Mouse (Mus musculus) left cerebral cortex, postnatal 36 days (tissue): ENCODE measurements at regions not wholly inside any gene's neighbourhood (a gene's known extent, or its start where the extent isn't known, plus 50 kb on each side); places are given as distances from the start of the nearest gene placed in this dataset.
A peak's percentile ranks its signal among the peaks of the same experiment; 100 is the strongest.

Experiments used
- DNase-seq, 2 experiments: peaks; one replicate each; pipeline ENCODE4 v3.0.0; 2021 to 2022; ENCODE audit warnings: low spot score in 2 of 2, mixed read lengths in 1 of 2
- intact Hi-C: fragments of 180-260 bp; cut with DNase I; formaldehyde crosslinking; loops from one replicate; pipeline ENCODE4 v1.15.1; 2025

- no peak for DNase-seq
- intact Hi-C loops, result no loop called here
Observed at GRCm38 (mm10) chr15:17715584-17715983, 987.0 kb downstream of the Cdh9 start.

- DNase-seq, result no peak
- intact Hi-C loops, result no loop called here
Observed at GRCm38 (mm10) chr15:17730651-17731050, 1002.1 kb downstream of the Cdh9 start.

- intact Hi-C loops, result no loop called here
- DNase-seq, result no peak
Observed at GRCm38 (mm10) chr15:17770225-17770677, 1041.7 kb downstream of the Cdh9 start.

- intact Hi-C loops, result no loop called here
- DNase-seq, result no peak
Observed at GRCm38 (mm10) chr15:17779788-17780187, 1039.0 kb upstream of the Cdh10 start.

GRCm38 (mm10) chr15:17783368-17783767, 1035.4 kb upstream of the Cdh10 start:
- intact Hi-C loops, result no loop called here
- DNase-seq, result no peak

GRCm38 (mm10) chr15:17797516-17797915, 1021.2 kb upstream of the Cdh10 start:
- no peak for DNase-seq
- intact Hi-C loops, result no loop called here

- DNase-seq, result peak in 1 of 2 experiments; percentile 3
- intact Hi-C loops, result no loop called here
Observed at GRCm38 (mm10) chr15:17801424-17801823, 1017.3 kb upstream of the Cdh10 start.

GRCm38 (mm10) chr15:17803107-17803506, 1015.6 kb upstream of the Cdh10 start:
- intact Hi-C loops, result no loop called here
- peak in 1 of 2 experiments; percentile 4 for DNase-seq

GRCm38 (mm10) chr15:17830376-17830775, 988.4 kb upstream of the Cdh10 start:
- intact Hi-C loops, result no loop called here
- no peak for DNase-seq

GRCm38 (mm10) chr15:17831987-17832386, 986.8 kb upstream of the Cdh10 start:
- DNase-seq, result no peak
- intact Hi-C loops, result no loop called here

GRCm38 (mm10) chr15:17880168-17880567, 938.6 kb upstream of the Cdh10 start:
- no peak for DNase-seq
- intact Hi-C loops, result no loop called here

GRCm38 (mm10) chr15:17889309-17889708, 929.4 kb upstream of the Cdh10 start:
- peak; percentile 13 to 24 for DNase-seq
- intact Hi-C loops, result no loop called here

GRCm38 (mm10) chr15:17900026-17900425, 918.7 kb upstream of the Cdh10 start:
- intact Hi-C loops, result no loop called here
- DNase-seq, result no peak

- intact Hi-C loops, result no loop called here
- DNase-seq, result no peak
Observed at GRCm38 (mm10) chr15:17912241-17912640, 906.5 kb upstream of the Cdh10 start.

GRCm38 (mm10) chr15:17932573-17932972, 886.2 kb upstream of the Cdh10 start:
- DNase-seq, result no peak
- intact Hi-C loops, result no loop called here

GRCm38 (mm10) chr15:17933875-17934274, 884.9 kb upstream of the Cdh10 start:
- DNase-seq, result no peak
- intact Hi-C loops, result no loop called here

GRCm38 (mm10) chr15:17935473-17935872, 883.3 kb upstream of the Cdh10 start:
- no peak for DNase-seq
- intact Hi-C loops, result no loop called here

GRCm38 (mm10) chr15:17962778-17963177, 856.0 kb upstream of the Cdh10 start:
- DNase-seq, result no peak
- intact Hi-C loops, result no loop called here

GRCm38 (mm10) chr15:17963240-17964209, 855.2 kb upstream of the Cdh10 start:
- DNase-seq, result no peak
- intact Hi-C loops, result no loop called here

GRCm38 (mm10) chr15:17987763-17988162, 831.0 kb upstream of the Cdh10 start:
- intact Hi-C loops, result no loop called here
- no peak for DNase-seq

GRCm38 (mm10) chr15:18032626-18033025, 786.1 kb upstream of the Cdh10 start:
- DNase-seq, result peak; percentile 19 to 22
- intact Hi-C loops, result no loop called here
